Mouse (Mus musculus) heart, embryonic 10.5 days (tissue): ENCODE results near the gene Lce1f. TPM values are rescaled to one million over a fixed set of nuclear protein-coding genes. Genes with fewer than 3 reads are reported as not detected.
"Not testable (repeated sequence)": the region's sequence is repeated elsewhere in the genome, so short reads cannot be mapped to it uniquely, and the experiment has no call there.

ENCODE experiments used
- DNase-seq: peaks from one replicate; pipeline ENCODE4 v3.0.0-alpha.2; 2017; ENCODE audit warnings: low spot score
- H3K27ac ChIP-seq: fragments of 300-500 bp; sonication (generic); 2 replicates; pipeline ENCODE4 v1.5.1; 2016; ENCODE audit warnings: mild to moderate bottlenecking
- H3K27me3 ChIP-seq: fragments of 300-500 bp; sonication (generic); 2 replicates; pipeline ENCODE4 v1.6.1; 2016; ENCODE audit warnings: mild to moderate bottlenecking; ENCODE audit not compliant: poor library complexity, insufficient read depth, severe bottlenecking
- H3K36me3 ChIP-seq: fragments of 300-500 bp; sonication (generic); 2 replicates; pipeline ENCODE4 v1.6.1; 2016; ENCODE audit warnings: mild to moderate bottlenecking, moderate library complexity
- H3K4me1 ChIP-seq: fragments of 300-500 bp; sonication (generic); 2 replicates; pipeline ENCODE4 v1.6.1; 2016; ENCODE audit warnings: mild to moderate bottlenecking
- H3K4me3 ChIP-seq: fragments of 300-500 bp; sonication (generic); 2 replicates; pipeline ENCODE4 v1.5.1; 2016; ENCODE audit warnings: mild to moderate bottlenecking, moderate library complexity
- H3K9me3 ChIP-seq: fragments of 300-500 bp; sonication (generic); 2 replicates; pipeline ENCODE4 v1.6.1; 2016; ENCODE audit warnings: mild to moderate bottlenecking, moderate library complexity
- WGBS: fragments of 180-500 bp; shearing (Covaris S2); methylation state at CpG from one replicate; pipeline ENCODE4 v1.1.7; 2016; 5-methylcytosine and 5-hydroxymethylcytosine counted together
- polyA plus RNA-seq: library from polyadenylated mRNA; unstranded; fragments of >200 nt; fragmentation: Nextera tagmentation; extraction: Ambion mirVana; gene quantifications from 2 replicates; pipeline ENCODE4 v1.2.1, GENCODE M21; 2016

Lce1f gene
- polyA plus RNA-seq, result not detected in 2 replicates

- Histone ChIP-seq H3K27me3 (no peaks in the 10 kb centered on the region), H3K27ac (no peak within 1 kb of the TSS), H3K9me3 (no peaks in the 10 kb centered on the region), H3K4me1 (no peaks in the 10 kb centered on the region), H3K4me3 (no peak within 1 kb of the TSS), H3K36me3 (no peaks in the 10 kb centered on the region)
- DNase-seq, result no peak
- 74% methylated on average over 3 of the region's 3 CpGs for WGBS
These were observed at the start of gene Lce1f for GRCm38 (mm10) chr3:92720250-92720649. Gene Lce1f, minus strand, starts transcription at chr3:92720350.

- no peaks in the 10 kb centered on the region for H3K9me3 ChIP-seq
- no peaks in the 10 kb centered on the region for H3K27me3 ChIP-seq
- no peak within 1 kb of the TSS for H3K27ac ChIP-seq
- H3K4me1 ChIP-seq, result no peaks in the 10 kb centered on the region
- H3K36me3 ChIP-seq, result no peaks in the 10 kb centered on the region
- DNase-seq, result no peak
- 86% methylated on average over 1 of the region's 1 CpGs for whole genome bisulfite sequencing
- H3K4me3 ChIP-seq, result no peak within 1 kb of the TSS
These were observed 44.8 kb upstream of the Lce1f start, which contains the start of gene Lce1h for GRCm38 (mm10) chr3:92764965-92765364. Gene Lce1h, minus strand, starts transcription at chr3:92765065.

- no peaks in the 10 kb centered on the region for H3K27me3 ChIP-seq
- H3K9me3 ChIP-seq, result no peaks in the 10 kb centered on the region
- DNase-seq, result no peak
- no peaks in the 10 kb centered on the region for H3K36me3 ChIP-seq
- 39% methylated on average over 3 of the region's 3 CpGs for WGBS
- no peak overlapping the region for H3K27ac ChIP-seq
- no peaks in the 10 kb centered on the region for H3K4me1 ChIP-seq
- H3K4me3 ChIP-seq, result no peak overlapping the region
These were observed 33.0 kb upstream of the Lce1f start for GRCm38 (mm10) chr3:92753197-92753596.

- no peak for DNase-seq
These were observed 32.1 kb upstream of the Lce1f start, which contains the start of gene Lce1g for GRCm38 (mm10) chr3:92752238-92752637. Gene Lce1g, minus strand, starts transcription at chr3:92752338.

GRCm38 (mm10) chr3:92738996-92739395 is 18.8 kb upstream of the Lce1f start, which contains the start of gene Gm38119:
Gene Gm38119, minus strand, starts transcription at chr3:92739096.
- no peak for DNase-seq
- Histone ChIP-seq H3K9me3 (no peaks in the 10 kb centered on the region), H3K27me3 (no peaks in the 10 kb centered on the region), H3K36me3 (no peaks in the 10 kb centered on the region), H3K4me3 (no peak within 1 kb of the TSS), H3K4me1 (no peaks in the 10 kb centered on the region), H3K27ac (no peak within 1 kb of the TSS)
- 87% methylated on average over 1 of the region's 1 CpGs for WGBS

More at GRCm38 (mm10) chr3:92752238-92752637, 32.1 kb upstream of the Lce1f start, which contains the start of gene Lce1g:
- 88% methylated on average over 1 of the region's 1 CpGs for whole genome bisulfite sequencing
- H3K4me1 ChIP-seq, result no peaks in the 10 kb centered on the region
- no peaks in the 10 kb centered on the region for H3K36me3 ChIP-seq
- no peaks in the 10 kb centered on the region for H3K9me3 ChIP-seq
- no peak within 1 kb of the TSS for H3K27ac ChIP-seq
- H3K4me3 ChIP-seq, result no peak within 1 kb of the TSS
- H3K27me3 ChIP-seq, result no peaks in the 10 kb centered on the region

- no peaks in the 10 kb centered on the region for H3K27me3 ChIP-seq
- no peaks in the 10 kb centered on the region for H3K4me1 ChIP-seq
- WGBS, result 82% methylated on average over 5 of the region's 5 CpGs
- H3K36me3 ChIP-seq, result no peaks in the 10 kb centered on the region
- no peak overlapping the region for H3K4me3 ChIP-seq
- no peak for DNase-seq
- H3K27ac ChIP-seq, result no peak overlapping the region
- no peaks in the 10 kb centered on the region for H3K9me3 ChIP-seq
These were observed 2.5 kb upstream of the Lce1f start for GRCm38 (mm10) chr3:92722631-92723030.

- H3K27me3 ChIP-seq, result no peaks in the 10 kb centered on the region
- no peak overlapping the region for H3K4me3 ChIP-seq
- H3K36me3 ChIP-seq, result no peaks in the 10 kb centered on the region
- no peak overlapping the region for H3K27ac ChIP-seq
- DNase-seq, result no peak
- no peaks in the 10 kb centered on the region for H3K9me3 ChIP-seq
- no peaks in the 10 kb centered on the region for H3K4me1 ChIP-seq
These were observed 5.0 kb downstream of the Lce1f start for GRCm38 (mm10) chr3:92715122-92715521.

GRCm38 (mm10) chr3:92708974-92709373 is 11.2 kb downstream of the Lce1f start, which contains the start of gene Lce1e:
Gene Lce1e, minus strand, starts transcription at chr3:92709074.
- no peak for DNase-seq
- WGBS, result 89% methylated on average over 2 of the region's 2 CpGs
- Histone ChIP-seq H3K4me3 (no peak within 1 kb of the TSS), H3K27me3 (no peaks in the 10 kb centered on the region), H3K27ac (no peak within 1 kb of the TSS), H3K36me3 (no peaks in the 10 kb centered on the region), H3K9me3 (no peaks in the 10 kb centered on the region), H3K4me1 (no peaks in the 10 kb centered on the region)

GRCm38 (mm10) chr3:92694613-92695012 is 25.5 kb downstream of the Lce1f start:
- no peak overlapping the region for H3K27ac ChIP-seq
- H3K4me1 ChIP-seq, result no peaks in the 10 kb centered on the region
- WGBS, result 14% methylated on average over 1 of the region's 1 CpGs
- H3K27me3 ChIP-seq, result no peaks in the 10 kb centered on the region
- H3K36me3 ChIP-seq, result no peaks in the 10 kb centered on the region
- H3K4me3 ChIP-seq, result no peak overlapping the region
- H3K9me3 ChIP-seq, result no peaks in the 10 kb centered on the region
- DNase-seq, result no peak

GRCm38 (mm10) chr3:92691688-92692087 is 28.5 kb downstream of the Lce1f start:
- H3K27ac ChIP-seq, result no peak overlapping the region
- no peaks in the 10 kb centered on the region for H3K27me3 ChIP-seq
- no peaks in the 10 kb centered on the region for H3K9me3 ChIP-seq
- H3K4me3 ChIP-seq, result no peak overlapping the region
- no peaks in the 10 kb centered on the region for H3K4me1 ChIP-seq
- no peaks in the 10 kb centered on the region for H3K36me3 ChIP-seq
- DNase-seq, result no peak

- not testable (repeated sequence) for H3K9me3 ChIP-seq, H3K27ac ChIP-seq, H3K4me3 ChIP-seq, H3K36me3 ChIP-seq, H3K4me1 ChIP-seq, H3K27me3 ChIP-seq, DNase-seq
- 69% methylated on average over 16 of the region's 16 CpGs for WGBS
These were observed 31.0 kb downstream of the Lce1f start for GRCm38 (mm10) chr3:92689154-92689553.

- no peak for DNase-seq
- Histone ChIP-seq H3K4me3 (no peak within 1 kb of the TSS), H3K9me3 (no peaks in the 10 kb centered on the region), H3K4me1 (no peaks in the 10 kb centered on the region), H3K36me3 (no peaks in the 10 kb centered on the region), H3K27me3 (no peaks in the 10 kb centered on the region), H3K27ac (no peak within 1 kb of the TSS)
- 57% methylated on average over 2 of the region's 2 CpGs for WGBS
These were observed 33.0 kb downstream of the Lce1f start, which contains the start of gene Lce1d for GRCm38 (mm10) chr3:92687110-92687509. Gene Lce1d, minus strand, starts transcription at chr3:92687210.

- 83% methylated on average over 4 of the region's 4 CpGs for WGBS
- Histone ChIP-seq H3K4me3 (no peak within 1 kb of the TSS), H3K4me1 (no peaks in the 10 kb centered on the region), H3K9me3 (no peaks in the 10 kb centered on the region), H3K27me3 (no peaks in the 10 kb centered on the region), H3K27ac (no peak within 1 kb of the TSS), H3K36me3 (no peaks in the 10 kb centered on the region)
- no peak for DNase-seq
These were observed 41.2 kb downstream of the Lce1f start, which contains the start of gene Lce1c for GRCm38 (mm10) chr3:92678947-92679346. Gene Lce1c, plus strand, starts transcription at chr3:92679247.

- H3K9me3 ChIP-seq, result no peaks in the 10 kb centered on the region
- no peak within 1 kb of the TSS for H3K4me3 ChIP-seq
- H3K4me1 ChIP-seq, result no peaks in the 10 kb centered on the region
- no peak for DNase-seq
- H3K27me3 ChIP-seq, result no peaks in the 10 kb centered on the region
- no peaks in the 10 kb centered on the region for H3K36me3 ChIP-seq
- no peak within 1 kb of the TSS for H3K27ac ChIP-seq
These were observed 49.9 kb downstream of the Lce1f start, which contains the start of gene Lce1a2 for GRCm38 (mm10) chr3:92670215-92670614. Gene Lce1a2, minus strand, starts transcription at chr3:92670315.
